Mouse (Mus musculus) gastrocnemius, adult 2 months (tissue): ENCODE data around the gene Pih1d2. TPM values are rescaled to one million over a fixed set of nuclear protein-coding genes. Genes with fewer than 3 reads are reported as not detected.
"Not testable (repeated sequence)": the region's sequence is repeated elsewhere in the genome, so short reads cannot be mapped to it uniquely, and the experiment has no call there.

Experiments used
- DNase-seq: peaks from one replicate; pipeline ENCODE4 v3.0.0; 2022
- H3K27ac ChIP-seq: fragments of 200-600 bp; 2 replicates; pipeline ENCODE4 v1.8.1; 2022; ENCODE audit warnings: mild to moderate bottlenecking
- H3K4me3 ChIP-seq: fragments of 200-600 bp; 2 replicates; pipeline ENCODE4 v1.8.1; 2022; ENCODE audit warnings: mild to moderate bottlenecking, moderate library complexity
- CTCF ChIP-seq: fragments of 200-600 bp; IDR thresholded peaks from 2 replicates; pipeline ENCODE4 v1.8.1; 2022; ENCODE audit warnings: antibody characterized with exemption, mild to moderate bottlenecking, moderate library complexity
- intact Hi-C: fragments of 180-260 bp; cut with DNase I; formaldehyde crosslinking; loops from one replicate; pipeline ENCODE4 v1.15.1; 2025
- total RNA-seq, 2 experiments: library from RNA; stranded (reverse); gene quantifications; 2 replicates each; pipeline ENCODE4 v1.2.3; 2021

The Pih1d2 gene
- total RNA-seq, 2 experiments from 2014 or later = 0.53 to 0.61 TPM

GRCm38 (mm10) chr9:50596973-50597372 lies 20.1 kb upstream of the Pih1d2 start:
- DNase-seq = peak; percentile 81
- intact Hi-C loops = loop anchor here (10.0 kb wide), 1 partner anchor 152 kb away; no protein-coding TSS in a partner anchor

GRCm38 (mm10) chr9:50601536-50601935 lies 15.6 kb upstream of the Pih1d2 start:
- Histone ChIP-seq H3K27ac (peak overlapping the region; percentile 98), H3K4me3 (peak overlapping the region; percentile 77)
- TF ChIP-seq CTCF = no peak
- intact Hi-C loops = no loop called here
- no peak for DNase-seq

More at GRCm38 (mm10) chr9:50596973-50597372, 20.1 kb upstream of the Pih1d2 start:
- no peak for TF ChIP-seq CTCF
- peak overlapping the region; percentile 11; the same call in 1 of the 2 replicates for H3K4me3 ChIP-seq
- H3K27ac ChIP-seq = peak overlapping the region; percentile 83

- peak overlapping the region; percentile 77 for H3K4me3 ChIP-seq
- TF ChIP-seq CTCF = no peak
- intact Hi-C loops = no loop called here
- no peak for DNase-seq
- H3K27ac ChIP-seq = peak overlapping the region; percentile 98
Observed at GRCm38 (mm10) chr9:50602055-50602845, 14.9 kb upstream of the Pih1d2 start.

- no peak for TF ChIP-seq CTCF
- Histone ChIP-seq H3K27ac (peak within 1 kb of the TSS; percentile 98), H3K4me3 (peak within 1 kb of the TSS; percentile 77)
- DNase-seq = peak; percentile 95
- intact Hi-C loops = no loop called here
Observed at GRCm38 (mm10) chr9:50603189-50603997, 13.7 kb upstream of the Pih1d2 start, which contains the start of the genes Sdhd and Timm8b. Gene Sdhd, minus strand, starts transcription at chr9:50603812. Gene Timm8b, plus strand, starts transcription at chr9:50603910.

- Histone ChIP-seq H3K4me3 (peak overlapping the region; percentile 77), H3K27ac (peak overlapping the region; percentile 98)
- intact Hi-C loops = no loop called here
- TF ChIP-seq CTCF = peak; percentile 28; the same call in 1 of the 2 replicates
- DNase-seq = no peak
Observed at GRCm38 (mm10) chr9:50603998-50604324, 13.2 kb upstream of the Pih1d2 start.

GRCm38 (mm10) chr9:50604338-50604737 lies 12.8 kb upstream of the Pih1d2 start:
- DNase-seq = no peak
- no peak for TF ChIP-seq CTCF
- H3K27ac ChIP-seq = peak overlapping the region; percentile 98
- H3K4me3 ChIP-seq = peak overlapping the region; percentile 77
- intact Hi-C loops = no loop called here

GRCm38 (mm10) chr9:50612115-50612514 lies 5.0 kb upstream of the Pih1d2 start:
- no peak for DNase-seq
- Histone ChIP-seq H3K27ac (no peak overlapping the region), H3K4me3 (no peak overlapping the region)
- intact Hi-C loops = no loop called here
- no peak for TF ChIP-seq CTCF

- no peak for TF ChIP-seq CTCF
- intact Hi-C loops = loop anchor here (5.0 kb wide), 1 partner anchor 41 kb away; the partner anchor contains the start of gene Dlat
- Histone ChIP-seq H3K4me3 (peak overlapping the region; percentile 98), H3K27ac (peak overlapping the region; percentile 94)
- no peak for DNase-seq
Observed at GRCm38 (mm10) chr9:50616161-50616560, 960 bp upstream of the Pih1d2 start.

- no peak for TF ChIP-seq CTCF
- peak overlapping the region; percentile 94 for H3K27ac ChIP-seq
- DNase-seq = no peak
- intact Hi-C loops = loop anchor here (5.0 kb wide), 1 partner anchor 39 kb away; the partner anchor contains the start of gene Dlat
- peak overlapping the region; percentile 98 for H3K4me3 ChIP-seq
Observed at GRCm38 (mm10) chr9:50617794-50618330, 741 bp downstream of the Pih1d2 start.

GRCm38 (mm10) chr9:50630903-50631302 lies 13.8 kb downstream of the Pih1d2 start:
- intact Hi-C loops = not testable (repeated sequence)

GRCm38 (mm10) chr9:50632016-50632688 lies 15.0 kb downstream of the Pih1d2 start:
- peak; percentile 11; the same call in 1 of the 2 replicates for TF ChIP-seq CTCF
- intact Hi-C loops = loop anchor here (1.0 kb wide), 1 partner anchor 8 kb away; no protein-coding TSS in a partner anchor
- no peak for DNase-seq
- Histone ChIP-seq H3K4me3 (no peak overlapping the region), H3K27ac (no peak overlapping the region)

More at GRCm38 (mm10) chr9:50630903-50631302, 13.8 kb downstream of the Pih1d2 start:
- H3K27ac ChIP-seq, DNase-seq, H3K4me3 ChIP-seq: not testable (repeated sequence)

- intact Hi-C loops = no loop called here
- no peak for DNase-seq
- no peak overlapping the region for H3K27ac ChIP-seq
- peak; percentile 44 for TF ChIP-seq CTCF
- H3K4me3 ChIP-seq = no peak overlapping the region
Observed at GRCm38 (mm10) chr9:50633059-50633458, 15.9 kb downstream of the Pih1d2 start.
